Mouse (Mus musculus) testis, postnatal 14 days (tissue): ENCODE results near the gene Sdhaf2.

Source experiments
- DNase-seq: peaks from one replicate; pipeline ENCODE4 v3.0.0; 2021; ENCODE audit warnings: low spot score

Sdhaf2 gene

DNA sequence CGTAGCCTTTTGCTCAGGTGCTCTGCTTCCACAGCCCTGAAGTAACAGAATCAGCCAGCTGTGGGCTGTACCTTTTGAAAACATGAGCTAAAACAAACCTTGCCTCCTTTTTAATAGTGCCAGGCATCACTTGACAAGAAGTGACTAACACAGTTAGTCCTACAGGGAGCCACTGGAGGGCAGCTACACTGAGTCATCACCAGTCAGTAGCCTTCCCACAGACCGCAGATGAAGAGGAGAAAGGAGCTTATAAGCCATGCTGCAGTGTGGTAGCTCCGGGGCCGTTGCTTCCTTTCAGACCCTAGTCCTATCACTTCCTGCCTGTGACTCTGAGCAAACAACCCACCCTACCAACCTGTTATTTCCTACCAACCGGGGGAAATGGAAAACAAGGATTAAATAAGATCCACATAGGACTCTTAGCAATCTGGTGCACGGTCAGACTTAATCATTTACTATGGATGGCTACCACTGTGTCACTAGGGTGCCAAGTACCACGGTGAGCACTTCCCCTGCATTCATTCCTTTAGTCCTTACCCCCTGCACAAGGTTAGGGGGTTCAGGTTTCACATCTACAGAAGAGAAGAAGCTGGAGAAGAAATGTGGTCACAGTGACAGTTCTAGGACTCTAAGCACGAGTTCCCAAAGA lies 28.3 kb downstream of the Sdhaf2 start:
- DNase-seq = no peak

DNA sequence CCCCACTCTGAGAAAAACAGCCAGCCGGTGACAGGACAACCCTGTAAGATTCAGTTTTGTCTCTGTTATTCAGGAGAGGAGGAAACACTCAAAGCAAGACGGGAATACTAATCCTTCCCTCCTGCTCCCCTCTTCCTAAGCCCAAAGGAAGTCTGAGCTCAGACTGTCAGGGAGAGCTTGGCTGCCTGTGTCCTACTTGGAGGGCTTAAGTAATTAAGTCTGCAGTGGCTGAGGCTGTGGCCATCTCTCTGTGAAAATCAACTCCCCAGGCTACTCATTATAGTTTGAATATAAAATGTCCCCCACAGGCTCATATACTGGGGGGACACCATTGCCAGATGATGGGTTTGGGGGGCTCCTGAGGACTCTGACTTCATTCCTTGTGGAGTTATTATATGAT lies 29.0 kb downstream of the Sdhaf2 start:
- no peak for DNase-seq

DNA sequence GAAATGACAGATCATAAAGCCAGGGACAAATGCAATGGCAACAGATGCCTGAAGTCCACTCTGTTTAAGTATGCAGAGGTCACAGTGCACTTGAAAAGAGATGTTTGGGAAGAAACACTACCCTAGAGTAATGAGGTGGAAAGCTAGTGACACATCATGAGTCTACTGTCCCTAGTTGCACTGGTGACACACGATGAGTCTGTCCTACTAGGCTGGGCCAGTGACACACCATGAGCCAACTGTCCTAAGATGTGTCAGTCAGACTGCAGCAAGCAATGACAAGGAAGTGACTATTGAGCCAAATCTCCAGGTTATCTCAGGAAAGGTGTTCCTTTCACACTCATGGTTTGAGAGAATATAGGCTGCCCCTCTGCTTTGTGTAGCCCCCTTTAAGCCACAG lies 30.3 kb downstream of the Sdhaf2 start:
- DNase-seq = no peak

DNA sequence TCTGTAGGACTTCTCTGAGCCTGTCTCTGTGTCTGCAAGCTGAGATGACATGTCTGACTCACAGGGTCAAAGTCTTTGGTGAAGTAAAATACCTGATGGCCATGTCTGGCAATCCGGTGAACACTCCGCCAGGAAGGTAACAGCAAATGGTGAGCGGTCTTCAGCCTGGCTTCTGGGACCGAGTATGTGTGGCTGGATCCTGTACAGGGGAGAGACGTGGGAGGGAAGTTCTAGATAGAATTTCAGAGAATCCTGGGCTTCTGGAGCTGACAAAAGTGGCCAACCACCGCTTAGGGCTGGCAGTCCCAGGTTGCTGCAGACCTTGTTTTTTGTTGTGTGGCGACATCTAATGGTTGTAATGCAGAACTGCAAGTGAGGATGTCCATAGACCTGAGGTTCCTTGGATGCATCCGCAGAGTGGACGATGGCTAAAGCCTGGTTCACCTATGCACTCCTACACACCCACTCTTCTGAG lies 39.6 kb downstream of the Sdhaf2 start:
- DNase-seq = peak; percentile 38

DNA sequence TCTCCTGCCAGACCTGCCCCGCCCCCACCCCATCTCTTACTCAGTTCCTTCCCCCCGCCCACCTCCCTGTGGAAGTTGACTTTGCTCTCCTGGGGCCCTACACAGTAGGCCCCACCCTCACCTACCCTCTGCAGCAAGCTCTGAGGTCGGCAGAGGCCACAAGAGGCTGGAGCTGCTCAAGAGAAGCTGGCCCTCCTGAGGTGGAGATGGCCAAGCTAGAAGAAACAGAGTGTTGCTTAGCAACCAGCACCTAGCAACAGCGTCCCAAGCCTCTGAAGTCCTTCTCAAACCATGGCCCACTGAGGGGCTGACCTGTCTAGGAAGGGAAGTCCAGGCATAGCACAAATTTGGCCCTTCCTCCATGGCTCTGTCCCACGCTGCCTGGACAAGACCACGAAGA lies 43.2 kb downstream of the Sdhaf2 start, which contains the start of gene Ppp1r32:
Gene Ppp1r32 (minus strand): TSS at position 226 of the 400 bp plus-strand sequence.
- peak; percentile 41 for DNase-seq

DNA sequence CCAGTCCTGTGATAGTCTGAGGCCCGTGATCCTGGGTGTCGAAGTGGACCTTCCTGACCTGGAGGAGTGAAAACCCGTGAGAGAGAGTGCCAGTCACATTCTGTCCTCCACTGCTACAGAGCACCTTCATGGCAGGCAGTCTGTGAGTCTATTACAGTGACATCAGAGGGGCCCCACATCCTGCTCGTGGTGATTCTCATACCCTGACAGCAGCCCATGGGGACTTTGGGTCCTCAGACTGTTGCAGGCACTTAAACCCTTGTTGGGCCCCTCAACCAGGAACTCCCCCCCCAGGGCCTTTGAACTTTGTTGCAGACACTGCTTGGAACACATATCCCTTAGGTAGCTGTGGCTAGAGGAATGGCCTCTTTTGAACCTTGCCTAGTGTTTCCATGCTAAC lies 46.4 kb downstream of the Sdhaf2 start:
- DNase-seq = no peak

DNA sequence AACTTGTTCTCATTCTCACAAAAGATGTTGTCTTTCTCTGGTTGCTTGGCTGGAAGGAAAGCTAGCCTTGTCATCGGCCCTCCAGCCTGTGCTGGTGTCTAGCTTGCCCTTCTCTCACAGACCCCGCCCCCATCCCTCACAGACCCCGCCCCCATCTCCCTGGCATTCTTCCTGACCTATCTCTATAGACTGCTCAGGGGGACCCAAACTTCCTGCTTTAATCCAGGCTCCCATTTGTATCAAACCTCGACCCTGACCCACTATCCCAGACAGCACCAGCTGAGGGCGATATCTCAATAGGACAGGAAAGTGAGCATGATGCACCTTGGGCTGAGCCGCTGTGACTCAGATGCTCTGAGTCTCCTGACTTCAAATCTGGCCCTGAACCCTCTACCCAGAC lies 52.2 kb downstream of the Sdhaf2 start:
- DNase-seq = no peak

DNA sequence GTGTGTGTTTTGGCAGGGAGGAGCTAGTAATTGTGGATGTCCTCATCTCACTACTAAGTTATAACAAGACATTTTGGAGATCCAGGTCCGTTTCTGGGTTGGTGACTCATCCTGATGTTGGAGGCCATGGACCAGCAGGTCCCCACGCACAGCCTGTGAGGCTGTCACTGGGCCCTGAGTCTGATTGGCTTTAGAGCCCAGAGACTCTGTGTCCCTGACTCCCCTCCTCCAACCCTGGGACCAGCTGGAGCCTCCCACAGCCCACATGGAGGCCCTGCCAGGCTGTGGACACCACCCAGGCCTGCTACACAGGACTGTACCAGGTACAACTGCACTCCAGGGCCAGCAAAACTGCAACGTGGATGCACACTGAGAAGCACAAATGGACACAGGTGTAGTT lies 53.0 kb downstream of the Sdhaf2 start:
- no peak for DNase-seq

DNA sequence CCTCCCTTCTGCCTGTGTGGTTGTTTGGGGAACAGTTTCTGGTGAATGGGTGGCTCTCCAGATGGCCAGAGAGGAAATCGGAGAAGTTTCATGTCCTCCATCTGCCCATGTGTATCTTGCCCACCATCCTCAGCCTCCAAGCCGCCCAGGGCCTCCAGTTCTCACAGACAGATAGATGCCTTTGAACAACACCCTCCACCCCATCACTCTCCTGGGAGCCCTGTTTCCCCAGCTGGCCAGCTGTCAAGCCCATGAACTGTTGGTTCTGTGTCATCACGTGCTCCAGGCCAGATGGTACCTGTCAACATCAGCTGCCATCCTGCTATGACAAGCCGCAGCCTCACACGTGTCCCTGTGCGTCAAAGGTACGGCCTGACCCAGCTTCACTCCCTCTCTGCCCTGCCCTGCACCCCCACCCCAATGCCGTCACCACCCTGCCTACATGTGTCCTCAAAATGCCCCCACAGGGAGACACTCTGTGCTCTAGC lies 56.7 kb downstream of the Sdhaf2 start:
- DNase-seq = no peak

DNA sequence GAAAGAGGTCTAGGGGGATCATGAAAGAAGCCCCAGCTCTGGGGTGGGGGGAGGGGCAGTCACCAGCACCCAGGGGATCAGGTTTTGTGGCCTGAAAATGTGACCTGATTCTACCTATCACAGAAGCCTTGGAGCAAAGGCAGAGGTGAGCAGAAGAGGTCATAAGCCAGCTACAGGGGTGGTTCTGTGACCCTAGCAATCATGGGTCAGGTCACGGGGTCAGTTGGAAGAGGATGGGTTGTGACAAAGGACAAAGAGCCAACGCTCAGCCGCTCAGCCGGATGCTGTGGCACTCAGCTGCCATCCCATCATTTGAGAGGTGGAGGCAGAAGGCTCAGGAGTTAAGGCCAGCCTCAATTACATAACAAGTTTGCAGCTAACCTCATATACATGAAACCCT lies 61.5 kb downstream of the Sdhaf2 start:
- DNase-seq = no peak

DNA sequence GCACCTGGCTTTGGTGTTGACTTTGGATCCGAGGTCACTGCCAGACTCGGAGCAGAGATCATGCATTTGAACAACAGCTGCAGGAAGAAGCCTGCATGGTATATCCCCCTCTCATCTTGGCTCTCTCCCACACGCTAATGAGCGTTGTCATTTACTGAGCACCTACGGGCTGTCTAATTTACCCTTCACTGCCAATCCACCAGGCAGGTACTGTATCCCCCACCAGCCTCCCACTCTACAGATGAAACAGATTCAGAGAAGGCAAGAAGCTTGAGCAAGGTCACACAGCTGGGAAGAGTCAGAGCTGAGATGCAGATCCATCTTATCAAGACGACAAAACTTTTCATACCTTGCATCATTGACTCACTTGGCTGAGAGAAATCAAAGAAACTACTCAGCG lies 64.4 kb downstream of the Sdhaf2 start:
- no peak for DNase-seq

DNA sequence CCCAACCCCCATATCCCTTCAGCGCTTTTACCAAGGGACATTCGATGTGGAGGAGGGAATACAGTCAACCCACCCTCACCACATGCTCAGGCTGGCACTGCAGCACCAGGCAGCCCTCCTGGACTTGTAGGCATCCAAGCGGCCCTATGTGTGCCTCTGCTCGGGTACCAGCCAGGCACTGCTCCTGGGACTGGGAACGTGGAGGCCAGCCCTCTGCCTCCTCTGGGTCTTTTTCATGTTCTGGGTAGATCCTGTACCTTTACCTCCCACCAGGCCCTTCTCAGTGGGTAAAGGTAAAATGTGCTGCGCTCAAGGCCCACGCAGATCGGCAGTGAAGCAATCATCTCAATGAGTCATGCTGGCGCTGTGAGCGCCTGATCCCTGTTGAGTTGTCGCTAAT lies 66.0 kb downstream of the Sdhaf2 start:
- no peak for DNase-seq

DNA sequence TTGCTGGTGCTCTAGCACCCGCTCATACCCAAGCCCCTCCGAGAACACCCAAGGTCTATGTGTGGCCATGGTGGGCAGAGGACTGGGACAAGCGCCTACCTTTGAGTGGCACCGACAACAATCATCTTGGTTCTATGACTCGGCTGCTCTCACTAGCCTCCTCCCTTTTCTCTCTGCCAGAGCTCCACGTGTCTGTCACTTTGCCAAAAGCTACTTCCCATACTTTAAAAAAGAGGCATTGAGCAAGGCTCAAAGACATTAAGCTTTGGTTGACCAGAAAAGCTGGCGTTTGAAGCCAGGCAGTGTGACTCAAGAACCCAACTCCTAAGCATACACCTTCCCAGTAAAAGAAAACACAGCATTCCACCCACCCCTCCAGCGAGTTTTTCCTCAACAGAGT lies 67.8 kb downstream of the Sdhaf2 start:
- DNase-seq = peak; percentile 18

DNA sequence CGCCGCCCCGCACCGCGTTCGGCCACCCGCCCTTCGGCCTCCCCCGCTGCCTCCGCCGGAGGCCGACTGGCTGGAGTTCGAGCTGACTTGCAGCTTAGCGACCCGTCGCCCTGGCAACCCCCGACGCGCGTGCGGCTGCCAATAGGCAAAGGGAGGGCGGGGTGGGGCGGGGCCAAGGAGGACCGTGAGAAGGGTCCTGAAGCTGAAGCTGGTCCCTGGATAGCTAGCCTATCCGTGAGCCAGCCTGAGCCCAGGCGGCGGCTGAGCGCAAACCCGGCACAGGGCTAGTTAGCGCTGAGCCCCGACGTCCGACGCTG lies 68.5 kb downstream of the Sdhaf2 start:
- DNase-seq = peak; percentile 78

DNA sequence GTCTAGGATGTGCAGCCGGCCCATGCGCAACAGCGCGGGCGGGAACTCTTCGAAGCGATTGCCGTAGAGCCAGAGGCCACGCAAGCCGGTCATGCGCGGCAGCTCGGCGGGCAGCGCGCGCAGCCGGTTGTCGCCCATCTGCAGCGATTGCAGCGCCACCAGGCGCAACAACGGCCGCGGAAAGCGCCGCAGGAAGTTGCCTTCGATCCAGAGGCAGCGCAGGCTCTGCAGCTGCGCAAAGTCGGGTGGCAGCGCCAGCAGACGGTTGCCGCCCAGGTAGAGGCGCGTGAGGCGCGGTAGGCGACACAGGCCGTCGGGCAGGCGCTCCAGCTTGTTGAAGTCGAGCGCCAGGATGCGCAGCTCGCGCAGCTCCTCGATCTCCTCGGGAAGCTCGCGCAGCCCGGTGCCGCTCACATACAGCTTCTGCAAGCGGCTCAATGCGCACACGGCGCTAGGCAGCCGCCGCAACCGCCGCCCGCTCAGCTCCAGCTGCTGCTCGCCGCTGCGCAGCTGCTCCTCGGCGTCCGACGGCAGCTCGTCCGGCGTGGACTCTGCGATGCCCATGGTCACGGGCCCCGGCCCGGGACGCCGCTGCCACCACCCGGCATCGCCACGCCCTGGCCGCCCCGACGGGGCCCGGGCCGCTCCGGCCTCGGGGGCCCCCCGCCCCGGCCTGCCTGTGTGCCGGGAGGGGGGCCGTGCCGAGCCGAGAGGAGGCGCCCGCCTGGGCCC lies 69.0 kb downstream of the Sdhaf2 start, which contains the start of gene Lrrc10b:
Gene Lrrc10b (minus strand): TSS at position 722 of the 732 bp plus-strand sequence.
- DNase-seq = peak; percentile 49

DNA sequence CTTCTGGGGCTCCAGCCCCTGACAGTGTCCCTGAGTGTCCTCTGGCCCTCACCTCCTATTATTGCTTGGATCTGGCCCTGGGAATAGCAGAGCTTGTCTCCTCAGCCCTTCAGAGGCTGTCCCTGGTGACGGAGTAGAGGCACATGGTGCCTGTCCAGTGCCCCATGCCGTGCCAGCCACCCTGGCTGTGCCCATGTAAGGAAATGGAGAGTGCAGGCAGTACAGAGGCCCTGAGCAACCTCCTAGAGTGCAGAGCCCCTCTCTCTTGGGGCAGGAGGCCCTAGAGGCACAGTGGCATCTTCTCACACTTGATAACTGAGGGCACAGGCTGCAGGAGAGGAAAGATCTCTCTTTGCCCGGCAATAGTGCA lies 70.5 kb downstream of the Sdhaf2 start:
- DNase-seq = no peak

DNA sequence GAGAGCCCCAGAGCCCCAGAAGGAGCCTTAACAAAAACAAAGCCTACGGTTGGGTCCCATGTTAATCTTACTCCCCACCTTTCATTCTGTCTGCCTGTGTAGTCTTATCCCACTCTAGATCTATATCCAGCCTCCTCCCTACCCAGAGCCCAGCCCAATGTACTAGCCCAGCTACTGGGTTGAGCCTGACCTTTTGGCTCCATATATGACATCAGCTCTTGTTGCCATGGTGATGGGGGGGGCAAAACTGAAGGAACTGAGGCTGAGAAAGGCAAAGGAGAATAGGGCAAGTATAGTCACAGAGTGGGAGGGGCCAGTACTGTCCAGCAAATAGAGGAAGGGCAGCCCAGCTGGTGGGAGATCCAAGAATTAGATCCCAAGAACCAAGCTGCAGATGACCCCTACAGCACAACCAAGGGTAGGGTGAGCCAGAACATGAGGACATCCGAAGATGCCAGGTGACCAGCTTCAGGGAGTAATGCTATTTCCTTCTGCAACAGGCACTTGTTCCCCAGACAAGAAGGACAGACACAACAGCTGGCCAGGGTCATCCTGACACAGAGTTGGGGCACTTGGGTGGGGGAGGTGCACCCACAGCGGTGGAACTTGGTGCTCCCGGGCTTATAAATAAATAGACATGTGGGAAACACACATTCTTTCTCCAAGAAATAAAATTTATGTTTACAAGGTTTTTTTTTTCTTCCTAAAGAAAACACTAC lies 71.1 kb downstream of the Sdhaf2 start:
- no peak for DNase-seq
